Mouse (Mus musculus): ENCODE data around the gene Cnih1. TPM values are rescaled to one million over a fixed set of nuclear protein-coding genes. Genes with fewer than 3 reads are reported as not detected.

The Cnih1 gene
- total and polyA plus RNA-seq, 3 experiments = 51.9 to 216 (median 55.0) TPM

- Histone ChIP-seq H3K27me3 (ENCODE audit: insufficient read depth, low read length) (no peaks in the 10 kb centered on the region), H3K4me1 (ENCODE audit: insufficient read depth, low read depth, low read length) (peaks cover 19% of the 10 kb centered on the region), H3K36me3 (replicated peaks) (peaks cover 82% of the 10 kb centered on the region), H3K9me3 (replicated peaks) (peaks cover 15% of the 10 kb centered on the region), H3K4me3 (ENCODE audit: low read depth, low read length) (no peak overlapping the region)
- DNase-seq (ENCODE audit: low spot score) = no peak
- TF ChIP-seq GATA1 (IDR thresholded peaks at IDR 0.05; ENCODE audit: borderline replicate concordance, low read length) = no peak
- TF ChIP-seq TAL1 (conservative IDR thresholded peaks at IDR 0.05; ENCODE audit: low read depth, low read length) = no peak
- TF ChIP-seq CTCF (IDR thresholded peaks at IDR 0.05; ENCODE audit: low read depth, low read length) = no peak
- TF ChIP-seq POLR2AphosphoS5 (IDR thresholded peaks at IDR 0.05; ENCODE audit: insufficient replicate concordance, low read depth, low read length) = no peak
- TF ChIP-seq GATA2 (IDR thresholded peaks at IDR 0.05; ENCODE audit: borderline replicate concordance, low read depth, low read length) = no peak
- ATAC-seq (ENCODE audit: extremely low read depth, insufficient number of reproducible peaks, low FRiP score, poor library complexity, severe bottlenecking) = no peak
Measured at GRCm38 (mm10) chr14:46782187-46782828, 5.9 kb downstream of the Cnih1 start.

GRCm38 (mm10) chr14:46781086-46781485 is 7.1 kb downstream of the Cnih1 start:
- Histone ChIP-seq H3K9me3 (replicated peaks) (peaks cover 15% of the 10 kb centered on the region), H3K27me3 (ENCODE audit: insufficient read depth, low read length) (no peaks in the 10 kb centered on the region), H3K4me3 (ENCODE audit: low read depth, low read length) (no peak overlapping the region), H3K4me1 (ENCODE audit: insufficient read depth, low read depth, low read length) (peaks cover 9% of the 10 kb centered on the region), H3K36me3 (replicated peaks) (peaks cover 92% of the 10 kb centered on the region)
- TF ChIP-seq CTCF (IDR thresholded peaks at IDR 0.05; ENCODE audit: low read depth, low read length) = no peak
- TF ChIP-seq POLR2AphosphoS5 (IDR thresholded peaks at IDR 0.05; ENCODE audit: insufficient replicate concordance, low read depth, low read length) = no peak
- no peak for TF ChIP-seq GATA2 (IDR thresholded peaks at IDR 0.05; ENCODE audit: borderline replicate concordance, low read depth, low read length)
- no peak for TF ChIP-seq GATA1 (IDR thresholded peaks at IDR 0.05; ENCODE audit: borderline replicate concordance, low read length)
- TF ChIP-seq TAL1 (conservative IDR thresholded peaks at IDR 0.05; ENCODE audit: low read depth, low read length) = no peak
- ATAC-seq (ENCODE audit: extremely low read depth, insufficient number of reproducible peaks, low FRiP score, poor library complexity, severe bottlenecking) = no peak
- no peak for DNase-seq (ENCODE audit: low spot score)

GRCm38 (mm10) chr14:46779217-46779616 is 9.0 kb downstream of the Cnih1 start:
- peaks cover 15% of the 10 kb centered on the region for H3K9me3 ChIP-seq (replicated peaks)
- H3K36me3 ChIP-seq (replicated peaks) = peaks cover 93% of the 10 kb centered on the region
- ATAC-seq (ENCODE audit: extremely low read depth, insufficient number of reproducible peaks, low FRiP score, poor library complexity, severe bottlenecking) (no peak), DNase-seq (ENCODE audit: low spot score) (no peak)
- no peak overlapping the region for H3K4me3 ChIP-seq (ENCODE audit: low read depth, low read length)
- H3K4me1 ChIP-seq (ENCODE audit: insufficient read depth, low read depth, low read length) = peaks cover 3% of the 10 kb centered on the region; the same call in 1 of the 2 replicates
- TF ChIP-seq GATA1 (IDR thresholded peaks at IDR 0.05; ENCODE audit: borderline replicate concordance, low read length) (no peak), GATA2 (IDR thresholded peaks at IDR 0.05; ENCODE audit: borderline replicate concordance, low read depth, low read length) (no peak), CTCF (IDR thresholded peaks at IDR 0.05; ENCODE audit: low read depth, low read length) (no peak), POLR2AphosphoS5 (IDR thresholded peaks at IDR 0.05; ENCODE audit: insufficient replicate concordance, low read depth, low read length) (no peak)
- H3K27me3 ChIP-seq (ENCODE audit: insufficient read depth, low read length) = no peaks in the 10 kb centered on the region

- Histone ChIP-seq H3K4me3 (ENCODE audit: low read depth, low read length) (no peak overlapping the region), H3K27me3 (ENCODE audit: insufficient read depth, low read length) (no peaks in the 10 kb centered on the region), H3K36me3 (replicated peaks) (peaks cover 92% of the 10 kb centered on the region), H3K9me3 (replicated peaks) (peaks cover 15% of the 10 kb centered on the region), H3K4me1 (ENCODE audit: insufficient read depth, low read depth, low read length) (no peaks in the 10 kb centered on the region)
- ATAC-seq (ENCODE audit: extremely low read depth, insufficient number of reproducible peaks, low FRiP score, poor library complexity, severe bottlenecking) (no peak), DNase-seq (ENCODE audit: low spot score) (no peak)
- TF ChIP-seq POLR2AphosphoS5 (IDR thresholded peaks at IDR 0.05; ENCODE audit: insufficient replicate concordance, low read depth, low read length) = no peak
- TF ChIP-seq TAL1 (conservative IDR thresholded peaks at IDR 0.05; ENCODE audit: low read depth, low read length) = no peak
- TF ChIP-seq GATA2 (IDR thresholded peaks at IDR 0.05; ENCODE audit: borderline replicate concordance, low read depth, low read length) = no peak
- no peak for TF ChIP-seq CTCF (IDR thresholded peaks at IDR 0.05; ENCODE audit: low read depth, low read length)
- TF ChIP-seq GATA1 (IDR thresholded peaks at IDR 0.05; ENCODE audit: borderline replicate concordance, low read length) = no peak
Measured at GRCm38 (mm10) chr14:46778756-46779155, 9.5 kb downstream of the Cnih1 start.

GRCm38 (mm10) chr14:46770036-46770435 is 18.2 kb downstream of the Cnih1 start:
- ATAC-seq (ENCODE audit: extremely low read depth, insufficient number of reproducible peaks, low FRiP score, poor library complexity, severe bottlenecking) (no peak), DNase-seq (ENCODE audit: low spot score) (no peak)
- Histone ChIP-seq H3K9me3 (replicated peaks) (no peaks in the 10 kb centered on the region), H3K4me1 (ENCODE audit: insufficient read depth, low read depth, low read length) (peaks cover 5% of the 10 kb centered on the region; the same call in 1 of the 2 replicates), H3K27me3 (ENCODE audit: insufficient read depth, low read length) (no peaks in the 10 kb centered on the region), H3K36me3 (replicated peaks) (peaks cover 81% of the 10 kb centered on the region), H3K4me3 (ENCODE audit: low read depth, low read length) (no peak overlapping the region)
- TF ChIP-seq POLR2AphosphoS5 (IDR thresholded peaks at IDR 0.05; ENCODE audit: insufficient replicate concordance, low read depth, low read length) (no peak), GATA1 (IDR thresholded peaks at IDR 0.05; ENCODE audit: borderline replicate concordance, low read length) (no peak), CTCF (IDR thresholded peaks at IDR 0.05; ENCODE audit: low read depth, low read length) (no peak), TAL1 (conservative IDR thresholded peaks at IDR 0.05; ENCODE audit: low read depth, low read length) (no peak), GATA2 (IDR thresholded peaks at IDR 0.05; ENCODE audit: borderline replicate concordance, low read depth, low read length) (no peak)

- Histone ChIP-seq H3K27me3 (ENCODE audit: insufficient read depth, low read length) (no peaks in the 10 kb centered on the region), H3K36me3 (replicated peaks) (peaks cover 70% of the 10 kb centered on the region), H3K9me3 (replicated peaks) (no peaks in the 10 kb centered on the region), H3K4me3 (ENCODE audit: low read depth, low read length) (no peak overlapping the region), H3K4me1 (ENCODE audit: insufficient read depth, low read depth, low read length) (peaks cover 5% of the 10 kb centered on the region; the same call in 1 of the 2 replicates)
- TF ChIP-seq POLR2AphosphoS5 (IDR thresholded peaks at IDR 0.05; ENCODE audit: insufficient replicate concordance, low read depth, low read length) = no peak
- TF ChIP-seq GATA2 (IDR thresholded peaks at IDR 0.05; ENCODE audit: borderline replicate concordance, low read depth, low read length) = no peak
- TF ChIP-seq GATA1 (IDR thresholded peaks at IDR 0.05; ENCODE audit: borderline replicate concordance, low read length) = no peak
- no peak for TF ChIP-seq CTCF (IDR thresholded peaks at IDR 0.05; ENCODE audit: low read depth, low read length)
- TF ChIP-seq TAL1 (conservative IDR thresholded peaks at IDR 0.05; ENCODE audit: low read depth, low read length) = no peak
- no peak for ATAC-seq (ENCODE audit: extremely low read depth, insufficient number of reproducible peaks, low FRiP score, poor library complexity, severe bottlenecking)
- DNase-seq (ENCODE audit: low spot score) = no peak
Measured at GRCm38 (mm10) chr14:46767116-46767515, 21.1 kb downstream of the Cnih1 start.

Measured in G1E (cell line).